Mouse (Mus musculus) adrenal gland (tissue): ENCODE data around the gene Pde7b.

Experiments
- intact Hi-C: fragments of 180-260 bp; cut with DNase I; formaldehyde crosslinking; loops from one replicate; pipeline ENCODE4 v1.15.1; 2025

The Pde7b gene

GRCm38 (mm10) chr10:20654590-20654989 lies 70.3 kb downstream of the Pde7b start:
- intact Hi-C loops, result no loop called here

- intact Hi-C loops, result no loop called here
Measured at GRCm38 (mm10) chr10:20654187-20654586, 70.7 kb downstream of the Pde7b start.

GRCm38 (mm10) chr10:20653299-20653698 lies 71.6 kb downstream of the Pde7b start:
- intact Hi-C loops, result no loop called here

- intact Hi-C loops, result no loop called here
Measured at GRCm38 (mm10) chr10:20636381-20636780, 88.5 kb downstream of the Pde7b start.

- intact Hi-C loops, result no loop called here
Measured at GRCm38 (mm10) chr10:20633085-20633415, 91.8 kb downstream of the Pde7b start.

GRCm38 (mm10) chr10:20632256-20633084 lies 92.4 kb downstream of the Pde7b start:
- intact Hi-C loops, result no loop called here

GRCm38 (mm10) chr10:20630122-20630521 lies 94.8 kb downstream of the Pde7b start:
- intact Hi-C loops, result no loop called here

GRCm38 (mm10) chr10:20625702-20626375 lies 99.0 kb downstream of the Pde7b start:
- intact Hi-C loops, result no loop called here

GRCm38 (mm10) chr10:20621661-20622454 lies 103.0 kb downstream of the Pde7b start:
- intact Hi-C loops, result no loop called here

GRCm38 (mm10) chr10:20606007-20606406 lies 118.9 kb downstream of the Pde7b start:
- intact Hi-C loops, result no loop called here

GRCm38 (mm10) chr10:20595107-20595810 lies 129.6 kb downstream of the Pde7b start:
- intact Hi-C loops, result no loop called here

- intact Hi-C loops, result no loop called here
Measured at GRCm38 (mm10) chr10:20594015-20594414, 130.9 kb downstream of the Pde7b start.

GRCm38 (mm10) chr10:20590100-20590499 lies 134.8 kb downstream of the Pde7b start:
- intact Hi-C loops, result no loop called here

- intact Hi-C loops, result no loop called here
Measured at GRCm38 (mm10) chr10:20585959-20586358, 138.9 kb downstream of the Pde7b start.

GRCm38 (mm10) chr10:20575002-20575401 lies 149.9 kb downstream of the Pde7b start:
- intact Hi-C loops, result no loop called here

GRCm38 (mm10) chr10:20574414-20574813 lies 150.5 kb downstream of the Pde7b start:
- intact Hi-C loops, result no loop called here

GRCm38 (mm10) chr10:20571521-20571920 lies 153.4 kb downstream of the Pde7b start:
- intact Hi-C loops, result no loop called here

GRCm38 (mm10) chr10:20568630-20569029 lies 156.2 kb downstream of the Pde7b start:
- intact Hi-C loops, result no loop called here

- intact Hi-C loops, result no loop called here
Measured at GRCm38 (mm10) chr10:20567684-20568236, 157.1 kb downstream of the Pde7b start.

- intact Hi-C loops, result no loop called here
Measured at GRCm38 (mm10) chr10:20556477-20556876, 168.4 kb downstream of the Pde7b start.

- intact Hi-C loops, result no loop called here
Measured at GRCm38 (mm10) chr10:20551341-20551740, 173.5 kb downstream of the Pde7b start.
